Mouse (Mus musculus): ENCODE data around the gene Dnajc14.

Dnajc14 gene

GRCm38 (mm10) chr10:128793258-128793657, 10.6 kb upstream of the Dnajc14 start:
- H3K9me3 ChIP-seq (ENCODE audit: low read length): no peaks in the 10 kb centered on the region
- no peak overlapping the region for H3K4me3 ChIP-seq (replicated peaks; ENCODE audit: low read length)
- peaks cover 14% of the 10 kb centered on the region for H3K27me3 ChIP-seq (ENCODE audit: insufficient read depth, low read length)
- TF ChIP-seq POU5F1 (IDR thresholded peaks at IDR 0.05; ENCODE audit: borderline replicate concordance, low read length): no peak
- peaks cover 17% of the 10 kb centered on the region for H3K4me1 ChIP-seq (replicated peaks; ENCODE audit: low read depth, low read length)
- no peaks in the 10 kb centered on the region for H3K36me3 ChIP-seq (ENCODE audit: insufficient read depth, low read length)

- TF ChIP-seq POU5F1 (IDR thresholded peaks at IDR 0.05; ENCODE audit: borderline replicate concordance, low read length) (no peak), CTCF (conservative IDR thresholded peaks at IDR 0.05; ENCODE audit: low read length) (no peak), NANOG (IDR thresholded peaks at IDR 0.05; ENCODE audit: borderline replicate concordance, low read length) (no peak)
- peaks cover 14% of the 10 kb centered on the region for H3K27me3 ChIP-seq (ENCODE audit: insufficient read depth, low read length)
These were observed 9.5 kb upstream of the Dnajc14 start for GRCm38 (mm10) chr10:128794391-128794790.

GRCm38 (mm10) chr10:128795581-128795980, 8.3 kb upstream of the Dnajc14 start:
- peaks cover 17% of the 10 kb centered on the region for H3K4me1 ChIP-seq (replicated peaks; ENCODE audit: low read depth, low read length)
- peaks cover 13% of the 10 kb centered on the region for H3K27me3 ChIP-seq (ENCODE audit: insufficient read depth, low read length)
- H3K36me3 ChIP-seq (ENCODE audit: insufficient read depth, low read length): 0 out of 2 replicates have a peak, but pooled peaks cover 7% of the 10 kb centered on the region
- H3K9me3 ChIP-seq (ENCODE audit: low read length): no peaks in the 10 kb centered on the region
- H3K4me3 ChIP-seq (replicated peaks; ENCODE audit: low read length): no peak overlapping the region
- TF ChIP-seq POU5F1 (IDR thresholded peaks at IDR 0.05; ENCODE audit: borderline replicate concordance, low read length): no peak

More at GRCm38 (mm10) chr10:128794391-128794790, 9.5 kb upstream of the Dnajc14 start:
- H3K36me3 ChIP-seq (ENCODE audit: insufficient read depth, low read length): no peaks in the 10 kb centered on the region
- H3K9me3 ChIP-seq (ENCODE audit: low read length): no peaks in the 10 kb centered on the region
- H3K4me3 ChIP-seq (replicated peaks; ENCODE audit: low read length): peak overlapping the region; percentile 40
- peaks cover 17% of the 10 kb centered on the region for H3K4me1 ChIP-seq (replicated peaks; ENCODE audit: low read depth, low read length)

- peaks cover 40% of the 10 kb centered on the region for H3K4me1 ChIP-seq (replicated peaks; ENCODE audit: low read depth, low read length)
- no peak overlapping the region for H3K4me3 ChIP-seq (replicated peaks; ENCODE audit: low read length)
- peaks cover 31% of the 10 kb centered on the region for H3K27me3 ChIP-seq (ENCODE audit: insufficient read depth, low read length)
- H3K9me3 ChIP-seq (ENCODE audit: low read length): no peaks in the 10 kb centered on the region
- TF ChIP-seq NANOG (IDR thresholded peaks at IDR 0.05; ENCODE audit: borderline replicate concordance, low read length) (no peak), CTCF (conservative IDR thresholded peaks at IDR 0.05; ENCODE audit: low read length) (no peak), POU5F1 (IDR thresholded peaks at IDR 0.05; ENCODE audit: borderline replicate concordance, low read length) (no peak)
- H3K36me3 ChIP-seq (ENCODE audit: insufficient read depth, low read length): peaks cover 22% of the 10 kb centered on the region
These were observed 5.2 kb upstream of the Dnajc14 start for GRCm38 (mm10) chr10:128798676-128799075.

GRCm38 (mm10) chr10:128801981-128802495, 1.8 kb upstream of the Dnajc14 start:
- Histone ChIP-seq H3K9me3 (ENCODE audit: low read length) (no peaks in the 10 kb centered on the region), H3K4me1 (replicated peaks; ENCODE audit: low read depth, low read length) (peaks cover 42% of the 10 kb centered on the region), H3K4me3 (replicated peaks; ENCODE audit: low read length) (peak overlapping the region; percentile 69), H3K36me3 (ENCODE audit: insufficient read depth, low read length) (peaks cover 30% of the 10 kb centered on the region), H3K27me3 (ENCODE audit: insufficient read depth, low read length) (peaks cover 22% of the 10 kb centered on the region)
- no peak for TF ChIP-seq CTCF (conservative IDR thresholded peaks at IDR 0.05; ENCODE audit: low read length)
- no peak for TF ChIP-seq POU5F1 (IDR thresholded peaks at IDR 0.05; ENCODE audit: borderline replicate concordance, low read length)
- TF ChIP-seq NANOG (IDR thresholded peaks at IDR 0.05; ENCODE audit: borderline replicate concordance, low read length): no peak

GRCm38 (mm10) chr10:128802956-128803355, 906 bp upstream of the Dnajc14 start:
- TF ChIP-seq CTCF (conservative IDR thresholded peaks at IDR 0.05; ENCODE audit: low read length) (no peak), POU5F1 (IDR thresholded peaks at IDR 0.05; ENCODE audit: borderline replicate concordance, low read length) (no peak), NANOG (IDR thresholded peaks at IDR 0.05; ENCODE audit: borderline replicate concordance, low read length) (no peak)
- H3K36me3 ChIP-seq (ENCODE audit: insufficient read depth, low read length): peaks cover 40% of the 10 kb centered on the region
- H3K9me3 ChIP-seq (ENCODE audit: low read length): no peaks in the 10 kb centered on the region
- peak overlapping the region; percentile 100; the same call in 1 of the 2 replicates for H3K4me3 ChIP-seq (replicated peaks; ENCODE audit: low read length)
- peaks cover 51% of the 10 kb centered on the region for H3K4me1 ChIP-seq (replicated peaks; ENCODE audit: low read depth, low read length)
- peaks cover 22% of the 10 kb centered on the region for H3K27me3 ChIP-seq (ENCODE audit: insufficient read depth, low read length)

- H3K4me1 ChIP-seq (replicated peaks; ENCODE audit: low read depth, low read length): peaks cover 54% of the 10 kb centered on the region
- H3K36me3 ChIP-seq (ENCODE audit: insufficient read depth, low read length): peaks cover 44% of the 10 kb centered on the region
- TF ChIP-seq NANOG (IDR thresholded peaks at IDR 0.05; ENCODE audit: borderline replicate concordance, low read length) (no peak), POU5F1 (IDR thresholded peaks at IDR 0.05; ENCODE audit: borderline replicate concordance, low read length) (no peak), CTCF (conservative IDR thresholded peaks at IDR 0.05; ENCODE audit: low read length) (no peak)
- H3K9me3 ChIP-seq (ENCODE audit: low read length): no peaks in the 10 kb centered on the region
- peak overlapping the region; percentile 100 for H3K4me3 ChIP-seq (replicated peaks; ENCODE audit: low read length)
- H3K27me3 ChIP-seq (ENCODE audit: insufficient read depth, low read length): peaks cover 22% of the 10 kb centered on the region
These were observed 501 bp upstream of the Dnajc14 start for GRCm38 (mm10) chr10:128803361-128803760.

- H3K9me3 ChIP-seq (ENCODE audit: low read length): no peaks in the 10 kb centered on the region
- H3K4me3 ChIP-seq (replicated peaks; ENCODE audit: low read length): peak within 1 kb of the TSS; percentile 100
- H3K4me1 ChIP-seq (replicated peaks; ENCODE audit: low read depth, low read length): peaks cover 59% of the 10 kb centered on the region
- peaks cover 54% of the 10 kb centered on the region for H3K36me3 ChIP-seq (ENCODE audit: insufficient read depth, low read length)
- H3K27me3 ChIP-seq (ENCODE audit: insufficient read depth, low read length): peaks cover 22% of the 10 kb centered on the region
- TF ChIP-seq NANOG (IDR thresholded peaks at IDR 0.05; ENCODE audit: borderline replicate concordance, low read length): no peak
- TF ChIP-seq CTCF (conservative IDR thresholded peaks at IDR 0.05; ENCODE audit: low read length): no peak
- no peak for TF ChIP-seq POU5F1 (IDR thresholded peaks at IDR 0.05; ENCODE audit: borderline replicate concordance, low read length)
These were observed 619 bp downstream of the Dnajc14 start, which contains the start of gene Tmem198b for GRCm38 (mm10) chr10:128804271-128805091. TSS of gene Tmem198b (minus strand) at chr10:128804370.

All from E14TG2a.4 (cell line).